Comparison of ENCODE assay signal across 18 mouse cellular contexts in the genomic region with DNA sequence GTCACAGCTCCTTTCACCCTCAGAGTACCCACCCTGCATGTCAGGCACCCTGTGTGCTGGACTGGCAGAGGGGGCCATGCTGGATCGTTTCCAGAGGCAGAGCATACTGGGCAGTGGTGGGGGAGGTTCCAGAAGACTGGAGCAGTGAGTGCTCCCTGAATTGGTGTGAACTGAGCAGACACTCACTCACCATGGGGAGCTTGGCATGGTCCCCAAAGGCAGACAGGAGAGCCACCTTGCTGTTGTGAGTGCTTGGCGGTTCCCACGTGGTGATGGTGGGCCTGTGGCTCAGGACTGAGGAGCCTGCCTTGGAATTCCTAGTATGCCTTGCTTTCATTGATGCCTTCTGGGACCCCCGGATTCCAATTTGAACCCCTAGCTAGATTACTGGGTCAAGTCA. TPM values are rescaled to one million over a fixed set of nuclear protein-coding genes. Genes with fewer than 3 reads are reported as not detected.
A peak's percentile ranks its signal among the peaks of the same experiment; 100 is the strongest.
DNase-seq lines count a peak whose midpoint lies in the region; ATAC-seq lines count a peak whose summit lies in the region.
"Had no signal": no experiment of that assay in that cellular context is flagged by ENCODE, and none has a peak within 500 bp of the region (broad histone marks: within the 10 kb centered on the region; RNA-seq: fewer than 3 reads in every experiment).

No protein-coding gene starts in this region.

- intact Hi-C loops in heart, postnatal 14 days (cut with DNase I), result no loop called here

- DNase-seq in heart, postnatal 14 days, result no peak
- peak; percentile 44 for DNase-seq in cerebellum, adult 9-11 months
- peak; percentile 37 to 64 for DNase-seq in cerebellum, postnatal 25 days
- no peak for DNase-seq in adrenal gland, adult 18-20 months (ENCODE audit: low spot score in 2 of 2)
- DNase-seq in adrenal gland, postnatal 14 days, result no peak
- DNase-seq: adrenal gland, postnatal 25 days; heart, adult 18-20 months; kidney, adult 18-20 months had no signal

- H3K9ac ChIP-seq in heart, embryonic 15.5 days, result no peak overlapping the region
- no peak overlapping the region for H3K9ac ChIP-seq in limb, embryonic 13.5 days
- H3K9ac ChIP-seq: hindbrain, embryonic 14.5 days; intestine, embryonic 15.5 days had no signal

- H3K27ac ChIP-seq in heart, embryonic 15.5 days, result no peak overlapping the region
- H3K27ac ChIP-seq in limb, embryonic 13.5 days, result no peak overlapping the region
- H3K27ac ChIP-seq: embryonic facial prominence, embryonic 10.5 days; hindbrain, embryonic 10.5 days; hindbrain, embryonic 14.5 days; intestine, embryonic 15.5 days had no signal

- ATAC-seq in heart, embryonic 15.5 days (replicated peaks; ENCODE audit: insufficient number of reproducible peaks, insufficient read depth, low FRiP score, low read depth), result peak; percentile 16; the same call in 1 of the 2 replicates
- ATAC-seq in limb, embryonic 13.5 days (ENCODE audit: low FRiP score, low read depth), result no peak
- ATAC-seq: forebrain, embryonic 14.5 days; intestine, embryonic 15.5 days had no signal

- H3K9me3 ChIP-seq in heart, embryonic 15.5 days (replicated peaks), result no peaks in the 10 kb centered on the region
- H3K9me3 ChIP-seq in limb, embryonic 13.5 days, result no peaks in the 10 kb centered on the region
- H3K9me3 ChIP-seq: embryonic facial prominence, embryonic 10.5 days; heart, embryonic 10.5 days; hindbrain, embryonic 10.5 days; intestine, embryonic 15.5 days had no signal

- no peak overlapping the region for H3K4me3 ChIP-seq in heart, embryonic 15.5 days
- H3K4me3 ChIP-seq in limb, embryonic 13.5 days, result no peak overlapping the region
- H3K4me3 ChIP-seq: embryonic facial prominence, embryonic 10.5 days; heart, embryonic 10.5 days; hindbrain, embryonic 10.5 days; intestine, embryonic 15.5 days had no signal

- 79% methylated on average over 4 of the region's 4 CpGs for WGBS in heart, embryonic 15.5 days
- WGBS in limb, embryonic 13.5 days, result 67% methylated on average over 4 of the region's 4 CpGs

- H3K36me3 ChIP-seq in heart, embryonic 15.5 days, result no peaks in the 10 kb centered on the region
- no peaks in the 10 kb centered on the region for H3K36me3 ChIP-seq in limb, embryonic 13.5 days
- H3K36me3 ChIP-seq: embryonic facial prominence, embryonic 10.5 days; heart, embryonic 10.5 days; hindbrain, embryonic 10.5 days; intestine, embryonic 15.5 days had no signal

- peaks cover 16% of the 10 kb centered on the region for H3K4me1 ChIP-seq in heart, embryonic 15.5 days (replicated peaks)
- H3K4me1 ChIP-seq in limb, embryonic 13.5 days, result peaks cover 36% of the 10 kb centered on the region
- H3K4me1 ChIP-seq: intestine, embryonic 15.5 days had no signal

- no peaks in the 10 kb centered on the region for H3K27me3 ChIP-seq in heart, embryonic 15.5 days
- H3K27me3 ChIP-seq in limb, embryonic 13.5 days, result peaks cover 34% of the 10 kb centered on the region
- H3K27me3 ChIP-seq: intestine, embryonic 15.5 days had no signal

- no peak overlapping the region for H3K4me2 ChIP-seq in heart, embryonic 15.5 days
- H3K4me2 ChIP-seq in limb, embryonic 13.5 days (replicated peaks), result peak overlapping the region; percentile 47
- H3K4me2 ChIP-seq: hindbrain, embryonic 14.5 days; intestine, embryonic 15.5 days had no signal

RNA-seq across cellular contexts. Expression of a gene that starts 4.8 kb away (rescaled TPM):
- polyA plus RNA-seq in heart, embryonic 15.5 days (2015; fragmentation: Nextera tagmentation; extraction: Ambion mirVana), result 0.57 and 0.84 TPM in 2 replicates
- under 1 TPM in 1 of 2 experiments, not detected in 1; 0.27 TPM for total RNA-seq in heart, postnatal 14 days (2021)
- 3.8 and 4.6 TPM in 2 replicates for polyA plus RNA-seq in limb, embryonic 13.5 days (2015; fragmentation: Nextera tagmentation; extraction: Ambion mirVana)
- under 1 TPM in 1 of 2 experiments, not detected in 1; 0.32 TPM for total RNA-seq in adrenal gland, adult 18-20 months (2021)
- total RNA-seq in adrenal gland, postnatal 14 days (2021), result 0.41 TPM in 1 of 2 replicates, not detected in the other
- total RNA-seq: adrenal gland, postnatal 25 days; gastrocnemius, adult 8-10 months; heart, adult 18-20 months had no signal
- polyA plus RNA-seq: heart, embryonic 14.5 days had no signal

RNA-seq across cellular contexts. Expression of a gene that starts 45.8 kb away (rescaled TPM):
- 7.6 and 9.8 TPM in 2 replicates for polyA plus RNA-seq in heart, embryonic 15.5 days (2015; fragmentation: Nextera tagmentation; extraction: Ambion mirVana)
- total RNA-seq in heart, postnatal 14 days (2021), result 1 to 10 TPM; 7.8 to 8.0 TPM
- polyA plus RNA-seq in limb, embryonic 13.5 days (2015; fragmentation: Nextera tagmentation; extraction: Ambion mirVana), result 13.4 and 13.8 TPM in 2 replicates
- total RNA-seq in adrenal gland, adult 18-20 months (2021), result 1 to 10 TPM; 7.2 to 7.5 TPM
- total RNA-seq in adrenal gland, postnatal 14 days (2021), result 11.0 and 12.3 TPM in 2 replicates

Comparison
In these comparisons a context has a peak if more than half of its experiments do, and no peak if none do; other contexts are left out.
1. DNase-seq: peak in cerebellum, adult 9-11 months (single experiment) and cerebellum, postnatal 25 days (2 of 2); none in heart, postnatal 14 days (0 of 2), adrenal gland, adult 18-20 months (0 of 2) and adrenal gland, postnatal 14 days (single experiment).